Mouse (Mus musculus): Measurements from ENCODE around the gene Nmur1. TPM values are rescaled to one million over a fixed set of nuclear protein-coding genes. Genes with fewer than 3 reads are reported as not detected.

Nmur1 gene
- polyA plus RNA-seq, 1 experiment from 2014 or later = not detected

DNA sequence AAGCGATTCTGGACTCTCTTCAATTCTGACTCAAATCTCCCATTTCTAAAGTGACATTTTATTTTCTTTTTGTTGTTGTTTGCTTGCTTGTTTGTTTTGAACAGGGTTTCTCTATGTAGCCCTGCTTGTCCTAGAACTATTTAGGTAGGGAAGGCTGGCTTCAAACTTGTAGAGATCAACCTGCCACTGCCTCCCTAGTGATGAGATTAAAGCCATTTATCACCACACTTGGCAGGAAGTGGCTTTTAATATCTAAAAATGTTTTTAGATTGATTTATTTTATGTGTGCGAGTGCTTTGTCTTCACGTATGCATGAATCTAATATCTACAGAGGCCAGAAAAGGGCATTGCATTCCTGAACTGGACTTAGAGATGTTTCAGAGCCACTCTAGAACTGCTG lies 32.8 kb downstream of the Nmur1 start:
- ATAC-seq (ENCODE audit: insufficient number of reproducible peaks, insufficient read depth, low FRiP score, low read depth) = no peak
- WGBS = 74% methylated on average over 3 of the region's 3 CpGs
- no peaks in the 10 kb centered on the region for H3K4me1 ChIP-seq (ENCODE audit: control insufficient read depth, insufficient read depth, low read length)

DNA sequence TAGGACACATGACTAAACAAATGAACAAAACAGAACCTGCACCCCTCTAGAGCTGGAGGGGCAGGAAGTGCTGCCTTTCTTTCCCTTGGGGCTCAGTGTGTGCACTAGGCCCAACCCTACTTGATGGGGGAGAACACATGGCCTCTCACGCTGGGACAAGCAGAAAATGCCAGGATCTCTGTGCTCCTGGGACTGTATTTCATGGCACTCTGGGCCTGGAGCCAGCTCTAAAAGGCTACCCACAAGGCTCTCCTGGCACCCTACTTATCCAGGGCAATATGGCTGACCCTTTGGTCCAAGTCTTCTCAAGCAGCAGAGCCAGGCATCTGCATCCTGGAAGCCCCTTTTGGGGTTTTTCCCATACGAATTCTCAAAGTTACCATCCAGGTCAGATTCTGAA lies 34.6 kb downstream of the Nmur1 start:
- Histone ChIP-seq H3K36me3 (ENCODE audit: control insufficient read depth, insufficient read depth, low read length) (no peaks in the 10 kb centered on the region), H3K27me3 (ENCODE audit: control insufficient read depth, insufficient read depth, low read length) (no peaks in the 10 kb centered on the region), H3K4me2 (replicated peaks; ENCODE audit: low read depth, low read length) (no peak overlapping the region), H3K9ac (replicated peaks; ENCODE audit: low read depth, low read length) (no peak overlapping the region), H3K27ac (ENCODE audit: low read length) (no peak overlapping the region), H3K4me1 (ENCODE audit: control insufficient read depth, insufficient read depth, low read length) (no peaks in the 10 kb centered on the region), H3K4me3 (ENCODE audit: low read depth, low read length) (no peak overlapping the region), H3K9me3 (ENCODE audit: control insufficient read depth, low read depth, low read length) (no peaks in the 10 kb centered on the region)
- ATAC-seq (ENCODE audit: insufficient number of reproducible peaks, insufficient read depth, low FRiP score, low read depth) = no peak
- WGBS = 69% methylated on average over 2 of the region's 2 CpGs

More for the DNA sequence above, 32.8 kb downstream of the Nmur1 start:
- H3K9me3 ChIP-seq (ENCODE audit: control insufficient read depth, low read depth, low read length) = no peaks in the 10 kb centered on the region
- no peak overlapping the region for H3K27ac ChIP-seq (ENCODE audit: low read length)
- no peaks in the 10 kb centered on the region for H3K36me3 ChIP-seq (ENCODE audit: control insufficient read depth, insufficient read depth, low read length)
- H3K9ac ChIP-seq (replicated peaks; ENCODE audit: low read depth, low read length) = no peak overlapping the region
- H3K4me3 ChIP-seq (ENCODE audit: low read depth, low read length) = no peak overlapping the region
- no peaks in the 10 kb centered on the region for H3K27me3 ChIP-seq (ENCODE audit: control insufficient read depth, insufficient read depth, low read length)
- H3K4me2 ChIP-seq (replicated peaks; ENCODE audit: low read depth, low read length) = no peak overlapping the region

DNA sequence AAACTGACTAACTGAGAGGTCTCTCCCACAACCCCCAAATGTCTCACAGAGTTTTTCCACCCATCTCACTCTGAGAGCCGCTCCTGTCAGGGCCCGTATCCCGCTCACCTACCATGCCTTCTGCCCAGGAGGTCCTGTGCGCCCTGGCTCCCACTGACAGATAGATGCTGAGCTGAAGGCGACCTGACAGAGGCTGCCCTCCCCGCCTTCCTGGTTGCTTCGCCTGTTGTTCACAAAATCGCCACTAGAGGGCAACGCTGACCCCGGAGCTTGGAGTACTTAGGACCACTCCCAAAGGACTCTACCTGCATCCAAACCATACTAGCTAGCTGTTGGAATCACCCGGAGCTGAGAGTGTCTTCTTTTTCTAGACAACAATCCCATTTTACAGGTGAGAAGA lies 36.8 kb downstream of the Nmur1 start:
- H3K4me3 ChIP-seq (ENCODE audit: low read depth, low read length) = no peak overlapping the region
- H3K36me3 ChIP-seq (ENCODE audit: control insufficient read depth, insufficient read depth, low read length) = no peaks in the 10 kb centered on the region
- H3K9ac ChIP-seq (replicated peaks; ENCODE audit: low read depth, low read length) = no peak overlapping the region
- WGBS = 6% methylated on average over 11 of the region's 11 CpGs
- H3K27ac ChIP-seq (ENCODE audit: low read length) = no peak overlapping the region
- no peaks in the 10 kb centered on the region for H3K27me3 ChIP-seq (ENCODE audit: control insufficient read depth, insufficient read depth, low read length)
- H3K4me1 ChIP-seq (ENCODE audit: control insufficient read depth, insufficient read depth, low read length) = no peaks in the 10 kb centered on the region
- H3K9me3 ChIP-seq (ENCODE audit: control insufficient read depth, low read depth, low read length) = no peaks in the 10 kb centered on the region
- H3K4me2 ChIP-seq (replicated peaks; ENCODE audit: low read depth, low read length) = no peak overlapping the region
- no peak; the same call in 1 of the 2 replicates for ATAC-seq (ENCODE audit: insufficient number of reproducible peaks, insufficient read depth, low FRiP score, low read depth)

DNA sequence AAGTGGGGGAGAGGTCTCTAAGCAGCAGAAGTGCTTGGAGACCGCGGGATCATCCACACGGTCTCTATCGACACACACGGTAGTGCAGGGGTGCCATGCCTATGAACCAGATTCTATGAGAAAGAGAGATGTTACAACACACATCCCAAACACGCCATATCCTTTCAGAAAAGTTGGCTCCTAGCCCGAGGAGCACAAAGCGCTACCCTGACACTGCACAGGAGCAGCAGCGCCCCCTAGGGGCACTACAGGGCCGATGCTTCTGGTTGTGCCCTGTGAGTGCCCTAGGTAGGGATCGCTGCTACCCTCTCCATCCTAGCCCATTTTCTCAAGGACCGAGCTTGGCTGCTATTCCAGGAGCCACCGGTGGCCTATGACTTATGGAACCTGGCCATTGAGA lies 45.0 kb downstream of the Nmur1 start:
- Histone ChIP-seq H3K4me3 (ENCODE audit: low read depth, low read length) (no peak overlapping the region), H3K4me2 (replicated peaks; ENCODE audit: low read depth, low read length) (no peak overlapping the region), H3K9me3 (ENCODE audit: control insufficient read depth, low read depth, low read length) (no peaks in the 10 kb centered on the region), H3K27me3 (ENCODE audit: control insufficient read depth, insufficient read depth, low read length) (no peaks in the 10 kb centered on the region), H3K4me1 (ENCODE audit: control insufficient read depth, insufficient read depth, low read length) (no peaks in the 10 kb centered on the region), H3K36me3 (ENCODE audit: control insufficient read depth, insufficient read depth, low read length) (no peaks in the 10 kb centered on the region), H3K9ac (replicated peaks; ENCODE audit: low read depth, low read length) (no peak overlapping the region), H3K27ac (ENCODE audit: low read length) (no peak overlapping the region)
- ATAC-seq (ENCODE audit: insufficient number of reproducible peaks, insufficient read depth, low FRiP score, low read depth) = no peak
- WGBS = 29% methylated on average over 13 of the region's 13 CpGs

DNA sequence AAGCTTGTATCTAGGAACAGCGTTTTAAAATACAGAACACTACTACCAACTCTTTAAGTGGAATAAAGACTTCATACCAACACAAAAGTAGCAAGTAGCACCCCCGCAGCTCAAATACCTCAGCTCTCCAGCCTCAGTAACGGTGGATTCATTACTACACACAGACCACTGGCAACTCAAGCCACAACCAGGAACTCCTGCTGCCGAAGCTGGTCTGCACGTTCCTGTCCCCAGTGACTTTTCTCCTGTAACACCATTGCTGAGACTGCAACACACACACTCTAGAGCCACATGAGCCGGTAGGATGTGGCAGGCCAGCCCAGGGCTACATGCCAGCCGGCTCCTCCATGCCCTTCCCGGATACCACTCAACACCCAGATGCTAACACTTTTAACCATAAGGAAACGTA lies 46.9 kb downstream of the Nmur1 start:
- H3K4me3 ChIP-seq (ENCODE audit: low read depth, low read length) = no peak overlapping the region
- no peak for ATAC-seq (ENCODE audit: insufficient number of reproducible peaks, insufficient read depth, low FRiP score, low read depth)
- H3K4me1 ChIP-seq (ENCODE audit: control insufficient read depth, insufficient read depth, low read length) = no peaks in the 10 kb centered on the region
- H3K27ac ChIP-seq (ENCODE audit: low read length) = no peak overlapping the region
- no peaks in the 10 kb centered on the region for H3K9me3 ChIP-seq (ENCODE audit: control insufficient read depth, low read depth, low read length)
- no peak overlapping the region for H3K9ac ChIP-seq (replicated peaks; ENCODE audit: low read depth, low read length)
- H3K36me3 ChIP-seq (ENCODE audit: control insufficient read depth, insufficient read depth, low read length) = no peaks in the 10 kb centered on the region
- WGBS = 79% methylated on average over 9 of the region's 9 CpGs
- H3K4me2 ChIP-seq (replicated peaks; ENCODE audit: low read depth, low read length) = no peak overlapping the region
- H3K27me3 ChIP-seq (ENCODE audit: control insufficient read depth, insufficient read depth, low read length) = no peaks in the 10 kb centered on the region

DNA sequence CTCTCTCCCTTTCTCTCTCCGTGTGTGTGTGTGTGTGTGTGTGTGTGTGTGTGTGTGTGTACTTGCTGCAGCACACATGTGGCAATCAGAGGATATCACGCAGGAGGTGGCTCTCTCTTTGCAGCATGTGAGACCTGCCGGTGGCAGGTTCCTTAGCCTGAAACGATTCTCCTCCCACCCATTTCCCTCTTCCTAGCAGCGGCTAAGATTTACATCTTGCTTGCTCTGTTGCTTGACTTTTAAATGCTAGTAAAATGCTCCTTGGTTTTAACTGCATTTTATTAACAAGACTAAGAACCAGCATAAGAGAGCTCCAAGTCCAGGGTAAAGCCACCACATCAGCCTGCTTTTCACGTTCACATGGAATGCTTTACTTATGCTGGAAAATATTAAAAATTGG lies 47.4 kb downstream of the Nmur1 start:
- H3K27ac ChIP-seq (ENCODE audit: low read length) = no peak overlapping the region
- no peaks in the 10 kb centered on the region for H3K9me3 ChIP-seq (ENCODE audit: control insufficient read depth, low read depth, low read length)
- H3K4me2 ChIP-seq (replicated peaks; ENCODE audit: low read depth, low read length) = no peak overlapping the region
- no peak overlapping the region for H3K9ac ChIP-seq (replicated peaks; ENCODE audit: low read depth, low read length)
- H3K27me3 ChIP-seq (ENCODE audit: control insufficient read depth, insufficient read depth, low read length) = no peaks in the 10 kb centered on the region
- ATAC-seq (ENCODE audit: insufficient number of reproducible peaks, insufficient read depth, low FRiP score, low read depth) = no peak
- H3K36me3 ChIP-seq (ENCODE audit: control insufficient read depth, insufficient read depth, low read length) = no peaks in the 10 kb centered on the region
- WGBS = 54% methylated on average over 6 of the region's 6 CpGs
- H3K4me1 ChIP-seq (ENCODE audit: control insufficient read depth, insufficient read depth, low read length) = no peaks in the 10 kb centered on the region
- H3K4me3 ChIP-seq (ENCODE audit: low read depth, low read length) = no peak overlapping the region

DNA sequence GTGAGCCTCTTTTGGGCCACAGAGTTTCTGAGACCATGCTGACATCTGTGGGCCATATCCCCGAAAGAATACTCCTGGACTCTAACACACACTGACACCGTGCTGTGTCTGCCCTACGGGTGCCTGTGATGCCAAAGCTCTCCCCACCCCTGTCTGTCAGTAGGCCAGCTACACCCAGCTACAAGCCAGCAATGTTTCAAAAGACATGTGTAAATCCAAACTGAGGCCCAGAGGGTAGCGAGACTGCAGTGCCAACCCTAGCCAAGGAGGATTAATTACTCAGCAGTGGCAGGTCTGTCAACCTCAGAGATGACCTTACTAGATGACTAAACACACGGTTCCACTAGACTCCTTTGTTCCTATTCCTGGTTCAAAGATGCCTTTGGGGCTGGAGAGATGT lies 49.7 kb downstream of the Nmur1 start:
- no peaks in the 10 kb centered on the region for H3K4me1 ChIP-seq (ENCODE audit: control insufficient read depth, insufficient read depth, low read length)
- 66% methylated on average over 5 of the region's 5 CpGs for WGBS
- no peak overlapping the region for H3K9ac ChIP-seq (replicated peaks; ENCODE audit: low read depth, low read length)
- no peak overlapping the region for H3K4me2 ChIP-seq (replicated peaks; ENCODE audit: low read depth, low read length)
- no peak overlapping the region for H3K4me3 ChIP-seq (ENCODE audit: low read depth, low read length)
- H3K27ac ChIP-seq (ENCODE audit: low read length) = no peak overlapping the region
- H3K36me3 ChIP-seq (ENCODE audit: control insufficient read depth, insufficient read depth, low read length) = no peaks in the 10 kb centered on the region
- H3K9me3 ChIP-seq (ENCODE audit: control insufficient read depth, low read depth, low read length) = no peaks in the 10 kb centered on the region
- ATAC-seq (ENCODE audit: insufficient number of reproducible peaks, insufficient read depth, low FRiP score, low read depth) = no peak
- H3K27me3 ChIP-seq (ENCODE audit: control insufficient read depth, insufficient read depth, low read length) = no peaks in the 10 kb centered on the region

DNA sequence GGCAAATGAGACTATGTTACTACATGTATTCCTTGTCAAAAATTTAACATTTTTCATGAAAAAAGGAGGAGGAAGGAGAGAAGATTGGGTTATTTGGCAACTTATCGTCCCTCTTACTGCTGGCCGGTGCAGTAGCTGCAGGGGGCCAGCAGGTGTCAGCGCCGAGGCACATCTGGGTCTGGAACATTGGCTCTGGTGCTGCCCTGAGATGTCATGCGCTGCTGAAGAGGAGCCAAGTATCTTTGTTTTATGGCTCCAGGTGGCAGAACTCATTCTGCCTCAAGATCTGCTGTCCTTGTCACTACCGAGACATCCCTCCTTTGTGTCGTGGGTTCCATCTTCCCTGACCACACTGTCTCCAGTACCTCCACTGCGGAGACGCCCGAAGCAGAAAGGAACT lies 54.0 kb downstream of the Nmur1 start:
- ATAC-seq (ENCODE audit: insufficient number of reproducible peaks, insufficient read depth, low FRiP score, low read depth) = no peak

DNA sequence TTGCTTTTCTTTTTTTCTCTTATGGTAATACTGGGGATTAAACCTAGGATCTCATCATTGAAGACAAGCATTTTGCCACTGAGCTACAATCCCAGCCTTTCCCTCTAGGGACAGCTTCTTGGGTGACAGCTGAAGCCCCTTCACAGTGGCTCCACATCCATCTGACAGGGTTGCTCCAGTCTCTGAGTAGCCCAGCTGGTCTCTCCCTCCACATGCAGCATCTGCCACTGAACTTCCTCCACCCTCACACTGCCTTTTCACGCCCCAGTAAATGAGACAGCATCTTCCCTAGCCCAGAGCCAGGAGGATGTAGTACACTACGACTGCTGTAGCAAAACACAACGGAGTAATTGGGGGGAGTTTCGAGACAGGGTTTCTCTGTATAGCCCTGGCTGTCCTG lies 57.9 kb downstream of the Nmur1 start:
- no peak overlapping the region for H3K27ac ChIP-seq (ENCODE audit: low read length)
- ATAC-seq (ENCODE audit: insufficient number of reproducible peaks, insufficient read depth, low FRiP score, low read depth) = no peak
- no peak overlapping the region for H3K9ac ChIP-seq (replicated peaks; ENCODE audit: low read depth, low read length)
- WGBS = 69% methylated on average over 4 of the region's 4 CpGs
- no peaks in the 10 kb centered on the region for H3K36me3 ChIP-seq (ENCODE audit: control insufficient read depth, insufficient read depth, low read length)
- no peak overlapping the region for H3K4me2 ChIP-seq (replicated peaks; ENCODE audit: low read depth, low read length)
- no peaks in the 10 kb centered on the region for H3K4me1 ChIP-seq (ENCODE audit: control insufficient read depth, insufficient read depth, low read length)
- H3K9me3 ChIP-seq (ENCODE audit: control insufficient read depth, low read depth, low read length) = no peaks in the 10 kb centered on the region
- no peaks in the 10 kb centered on the region for H3K27me3 ChIP-seq (ENCODE audit: control insufficient read depth, insufficient read depth, low read length)
- H3K4me3 ChIP-seq (ENCODE audit: low read depth, low read length) = no peak overlapping the region

More for the DNA sequence above, 54.0 kb downstream of the Nmur1 start:
- Histone ChIP-seq H3K9ac (replicated peaks; ENCODE audit: low read depth, low read length) (no peak overlapping the region), H3K4me3 (ENCODE audit: low read depth, low read length) (no peak overlapping the region), H3K4me2 (replicated peaks; ENCODE audit: low read depth, low read length) (no peak overlapping the region), H3K4me1 (ENCODE audit: control insufficient read depth, insufficient read depth, low read length) (no peaks in the 10 kb centered on the region), H3K27ac (ENCODE audit: low read length) (no peak overlapping the region), H3K9me3 (ENCODE audit: control insufficient read depth, low read depth, low read length) (no peaks in the 10 kb centered on the region), H3K27me3 (ENCODE audit: control insufficient read depth, insufficient read depth, low read length) (no peaks in the 10 kb centered on the region), H3K36me3 (ENCODE audit: control insufficient read depth, insufficient read depth, low read length) (no peaks in the 10 kb centered on the region)
- 43% methylated on average over 10 of the region's 10 CpGs for WGBS

Measured in stomach, embryonic 14.5 days (tissue).